Mouse (Mus musculus): ENCODE data around the gene Greb1.

Gene Greb1

DNA sequence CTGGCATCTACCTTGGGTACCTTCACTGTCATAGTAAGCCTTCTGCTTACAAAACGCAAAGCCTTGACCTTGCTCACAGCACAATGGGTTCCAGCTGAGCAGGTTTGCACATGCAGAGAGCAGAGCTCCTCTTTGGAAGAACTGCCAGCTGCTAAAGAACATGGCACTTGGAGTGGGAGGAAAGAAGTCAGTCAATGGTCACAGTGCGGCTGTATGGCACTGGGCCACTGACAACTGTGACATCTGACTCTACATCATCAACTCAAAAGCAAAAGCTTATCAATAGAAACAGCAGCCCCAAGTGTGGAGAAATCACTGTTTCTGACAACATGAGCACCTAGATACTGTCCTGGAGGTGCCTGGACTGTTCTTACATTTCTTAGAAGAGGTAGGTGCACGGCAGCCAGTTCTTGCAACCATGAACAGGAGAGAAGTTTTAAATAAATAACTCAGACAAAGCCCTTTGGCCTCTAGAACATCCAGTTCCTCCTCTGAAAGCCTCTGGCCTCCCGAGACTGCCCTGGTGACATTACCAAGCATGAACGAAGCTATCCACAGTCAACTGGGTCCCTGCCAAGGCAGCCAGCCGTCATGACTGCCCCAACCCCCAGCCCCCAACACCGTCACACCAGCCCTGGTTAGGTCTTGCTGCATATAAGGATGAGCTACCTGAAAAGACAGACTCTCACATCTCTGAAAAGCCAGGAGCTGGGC is 170.4 kb downstream of the Greb1 start:
- no peak for DNase-seq
